Mouse (Mus musculus) left cerebral cortex, adult 2 months (tissue): ENCODE data around the gene Rasal1. TPM values are rescaled to one million over a fixed set of nuclear protein-coding genes. Genes with fewer than 3 reads are reported as not detected.

Experiments
- DNase-seq, 2 experiments: peaks; one replicate each; pipeline ENCODE4 v3.0.0; 2021 to 2022; ENCODE audit warnings: low spot score in 2 of 2, mixed read lengths in 1 of 2; ENCODE audit errors: extremely low spot score in 1 of 2
- H3K27ac ChIP-seq: fragments of 200-600 bp; 2 replicates; pipeline ENCODE4 v1.8.1; 2022
- H3K4me3 ChIP-seq: fragments of 200-600 bp; 2 replicates; pipeline ENCODE4 v1.8.1; 2022
- CTCF ChIP-seq: fragments of 200-600 bp; IDR thresholded peaks from 2 replicates; pipeline ENCODE4 v1.8.1; 2022; ENCODE audit warnings: antibody characterized with exemption, mild to moderate bottlenecking, moderate library complexity
- intact Hi-C: fragments of 180-260 bp; cut with DNase I; formaldehyde crosslinking; loops from one replicate; pipeline ENCODE4 v1.15.1; 2025
- total RNA-seq, 2 experiments: library from RNA; stranded (reverse); gene quantifications; 2 replicates each; pipeline ENCODE4 v1.2.3; 2021

The Rasal1 gene
- total RNA-seq, 2 experiments from 2014 or later: 85.3 TPM

- intact Hi-C loops: no loop called here
- no peak for TF ChIP-seq CTCF
- Histone ChIP-seq H3K27ac (no peak overlapping the region), H3K4me3 (no peak overlapping the region)
- no peak for DNase-seq
Measured at GRCm38 (mm10) chr5:120687484-120687851, 38.9 kb downstream of the Rasal1 start.

- no peak for TF ChIP-seq CTCF
- H3K27ac ChIP-seq: no peak overlapping the region
- intact Hi-C loops: no loop called here
- H3K4me3 ChIP-seq: no peak overlapping the region
- DNase-seq: no peak
Measured at GRCm38 (mm10) chr5:120687897-120688296, 39.3 kb downstream of the Rasal1 start.

GRCm38 (mm10) chr5:120688434-120688833 is 39.8 kb downstream of the Rasal1 start:
- Histone ChIP-seq H3K27ac (no peak overlapping the region), H3K4me3 (no peak overlapping the region)
- no peak for DNase-seq
- no peak for TF ChIP-seq CTCF
- intact Hi-C loops: no loop called here

DNA sequence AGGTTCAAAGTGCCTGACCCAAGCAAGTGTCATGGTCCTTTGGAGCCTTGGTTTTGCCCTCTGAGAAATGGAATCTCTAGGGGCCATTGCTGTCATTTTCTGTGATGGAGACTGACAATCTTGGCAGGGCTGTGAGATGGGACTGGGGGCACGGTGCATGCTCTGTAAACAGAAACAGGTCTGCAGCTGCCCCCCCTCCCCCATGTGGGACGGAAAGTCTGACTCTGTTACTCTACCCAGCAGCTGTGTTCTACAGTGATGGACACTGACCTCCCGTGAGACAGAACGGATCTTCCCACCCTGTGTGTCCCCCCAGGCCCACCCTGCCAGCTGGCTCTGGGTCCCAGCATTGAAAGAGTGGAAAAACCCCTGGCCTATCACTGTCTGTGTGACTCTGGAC is 41.8 kb downstream of the Rasal1 start:
- TF ChIP-seq CTCF: no peak
- no peak for DNase-seq
- intact Hi-C loops: no loop called here
- H3K4me3 ChIP-seq: no peak overlapping the region
- no peak overlapping the region for H3K27ac ChIP-seq

- no peak for TF ChIP-seq CTCF
- no peak overlapping the region for H3K4me3 ChIP-seq
- no peak overlapping the region for H3K27ac ChIP-seq
- intact Hi-C loops: no loop called here
- no peak for DNase-seq
Measured at GRCm38 (mm10) chr5:120692034-120692433, 43.4 kb downstream of the Rasal1 start.

GRCm38 (mm10) chr5:120693931-120694694 is 45.5 kb downstream of the Rasal1 start:
- Histone ChIP-seq H3K27ac (no peak overlapping the region; the same call in 1 of the 2 replicates), H3K4me3 (no peak overlapping the region)
- no peak for TF ChIP-seq CTCF
- intact Hi-C loops: no loop called here
- no peak for DNase-seq

DNA sequence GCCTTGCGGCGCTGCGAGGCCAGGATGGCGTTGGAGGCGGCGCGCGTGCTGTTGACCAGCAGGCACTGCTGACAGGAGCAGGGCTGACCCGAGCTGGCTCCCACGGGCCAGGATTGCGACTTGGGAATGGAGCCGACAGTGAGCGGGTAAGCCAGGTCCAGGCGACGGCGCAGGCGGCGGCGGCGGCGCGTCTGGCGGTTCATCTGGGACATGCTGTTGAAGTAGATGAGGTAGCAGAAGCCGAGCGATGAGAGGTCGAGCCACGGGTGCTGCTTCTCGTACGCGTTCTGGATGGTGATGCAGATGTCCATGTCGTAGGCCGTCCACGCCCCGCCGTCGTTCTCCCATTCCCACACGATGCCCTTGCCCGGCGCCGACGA is 46.1 kb downstream of the Rasal1 start:
- DNase-seq: peak; percentile 34 to 49
- intact Hi-C loops: no loop called here
- no peak for TF ChIP-seq CTCF
- no peak overlapping the region for H3K4me3 ChIP-seq
- no peak overlapping the region; the same call in 1 of the 2 replicates for H3K27ac ChIP-seq

DNA sequence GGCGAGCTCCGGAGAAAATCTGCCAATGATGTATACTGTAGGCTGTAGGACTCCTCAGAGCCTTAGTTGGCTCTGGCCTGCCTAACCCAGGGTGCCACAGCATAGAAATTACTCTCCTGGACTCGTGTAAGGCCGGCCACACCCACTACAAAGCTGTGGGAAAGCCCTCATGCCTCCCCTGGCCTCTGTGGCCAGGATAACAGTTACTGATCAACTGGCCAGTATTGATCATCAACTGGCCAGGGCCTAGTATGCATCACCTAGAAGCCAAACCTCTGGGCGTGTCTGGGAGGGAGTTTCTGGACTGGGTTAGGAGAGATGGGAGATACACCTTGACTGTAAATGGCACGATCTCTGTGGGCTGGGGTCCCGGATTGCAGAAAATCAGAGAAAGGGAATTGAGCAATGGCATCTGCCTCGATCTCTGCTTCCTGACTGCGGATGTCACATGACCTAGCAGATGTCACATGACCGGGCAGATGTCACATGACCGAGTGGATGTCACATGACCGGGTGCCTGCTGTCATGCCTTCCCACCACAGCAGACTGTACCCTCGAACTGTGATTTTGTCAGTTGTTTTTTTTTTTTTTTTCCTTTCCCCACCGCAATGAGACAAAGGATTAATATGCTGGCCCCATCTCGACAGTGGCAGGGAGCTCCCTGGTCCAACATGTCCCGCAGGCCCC is 47.6 kb downstream of the Rasal1 start:
- Histone ChIP-seq H3K4me3 (no peak overlapping the region), H3K27ac (no peak overlapping the region)
- intact Hi-C loops: no loop called here
- no peak for TF ChIP-seq CTCF
- DNase-seq: no peak

DNA sequence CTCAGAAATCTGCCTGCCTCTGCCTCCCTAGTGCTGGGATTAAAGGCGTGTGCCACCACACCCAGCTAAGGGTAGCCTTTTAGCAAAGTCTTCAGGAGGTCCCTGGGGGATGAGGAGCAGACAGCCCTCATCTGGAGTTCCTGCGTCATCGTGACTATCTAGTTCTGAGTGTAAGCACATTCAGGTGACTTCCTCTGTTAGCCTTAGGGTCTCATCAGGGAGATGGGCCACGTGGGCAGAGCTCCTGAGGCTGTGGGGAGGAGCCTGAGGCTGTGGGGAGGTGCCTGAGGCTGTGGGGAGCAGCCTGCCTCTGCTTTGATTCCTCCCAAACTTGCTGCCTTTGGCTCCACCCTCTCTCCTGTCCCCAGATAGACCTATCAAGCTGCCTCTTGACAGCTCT is 48.3 kb downstream of the Rasal1 start:
- intact Hi-C loops: no loop called here

DNA sequence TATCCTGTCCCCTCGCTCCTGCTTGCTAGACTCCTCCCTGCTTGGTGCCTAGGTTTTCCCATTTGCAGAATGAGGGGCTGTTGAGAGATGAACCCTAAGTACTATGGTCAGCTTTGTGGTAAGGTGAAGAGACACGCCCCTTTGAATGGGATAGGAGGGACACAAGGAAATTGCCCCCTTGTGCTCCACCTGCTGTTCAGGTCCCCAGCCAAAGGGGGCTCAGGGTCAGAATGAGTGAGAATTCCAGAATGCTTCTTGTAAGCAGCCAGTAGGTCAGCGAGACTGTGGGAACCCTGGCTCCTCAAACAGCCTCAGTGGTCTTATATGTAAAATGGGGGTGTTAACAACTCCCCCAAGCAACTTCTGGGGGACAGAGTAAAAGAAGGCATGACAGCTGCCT is 49.6 kb downstream of the Rasal1 start:
- intact Hi-C loops: no loop called here
- Histone ChIP-seq H3K4me3 (no peak overlapping the region), H3K27ac (peak overlapping the region; percentile 50)
- no peak for DNase-seq
- TF ChIP-seq CTCF: no peak

More for the DNA sequence above, 48.3 kb downstream of the Rasal1 start:
- no peak for TF ChIP-seq CTCF
- Histone ChIP-seq H3K4me3 (no peak overlapping the region), H3K27ac (no peak overlapping the region)
- no peak for DNase-seq

DNA sequence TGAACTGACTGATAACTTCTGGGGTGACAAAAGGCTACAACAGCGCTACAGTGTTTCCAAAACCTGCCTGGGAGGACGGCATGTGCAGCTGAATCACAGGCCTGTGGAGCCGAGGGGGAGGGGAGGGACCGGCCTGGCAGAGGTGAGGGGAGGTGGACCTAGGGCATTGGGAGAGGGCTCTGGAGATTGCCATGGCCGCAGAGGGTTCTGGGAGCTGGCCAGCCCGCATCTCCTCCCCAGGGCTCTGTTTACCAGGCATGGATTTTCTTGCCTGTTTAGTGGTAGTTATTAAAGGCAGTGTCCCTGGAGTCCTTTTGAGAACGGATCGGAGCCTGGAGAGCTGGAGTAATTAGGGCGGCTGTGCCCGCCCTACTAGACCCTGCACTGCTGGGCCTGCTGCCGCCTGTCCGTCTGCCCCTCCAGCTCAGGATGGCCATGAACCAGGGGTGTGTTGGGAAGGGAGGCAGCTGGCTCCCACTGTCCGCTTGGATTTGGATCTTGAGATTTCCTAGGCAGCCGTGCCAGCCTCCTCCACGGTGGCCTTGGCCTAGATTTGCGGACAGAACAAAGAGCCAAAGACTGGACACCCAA is 50.3 kb downstream of the Rasal1 start:
- intact Hi-C loops: no loop called here
- peak in 1 of 2 experiments; percentile 56 for DNase-seq
- Histone ChIP-seq H3K4me3 (no peak overlapping the region), H3K27ac (peak overlapping the region; percentile 50; the same call in 1 of the 2 replicates)
- no peak for TF ChIP-seq CTCF

DNA sequence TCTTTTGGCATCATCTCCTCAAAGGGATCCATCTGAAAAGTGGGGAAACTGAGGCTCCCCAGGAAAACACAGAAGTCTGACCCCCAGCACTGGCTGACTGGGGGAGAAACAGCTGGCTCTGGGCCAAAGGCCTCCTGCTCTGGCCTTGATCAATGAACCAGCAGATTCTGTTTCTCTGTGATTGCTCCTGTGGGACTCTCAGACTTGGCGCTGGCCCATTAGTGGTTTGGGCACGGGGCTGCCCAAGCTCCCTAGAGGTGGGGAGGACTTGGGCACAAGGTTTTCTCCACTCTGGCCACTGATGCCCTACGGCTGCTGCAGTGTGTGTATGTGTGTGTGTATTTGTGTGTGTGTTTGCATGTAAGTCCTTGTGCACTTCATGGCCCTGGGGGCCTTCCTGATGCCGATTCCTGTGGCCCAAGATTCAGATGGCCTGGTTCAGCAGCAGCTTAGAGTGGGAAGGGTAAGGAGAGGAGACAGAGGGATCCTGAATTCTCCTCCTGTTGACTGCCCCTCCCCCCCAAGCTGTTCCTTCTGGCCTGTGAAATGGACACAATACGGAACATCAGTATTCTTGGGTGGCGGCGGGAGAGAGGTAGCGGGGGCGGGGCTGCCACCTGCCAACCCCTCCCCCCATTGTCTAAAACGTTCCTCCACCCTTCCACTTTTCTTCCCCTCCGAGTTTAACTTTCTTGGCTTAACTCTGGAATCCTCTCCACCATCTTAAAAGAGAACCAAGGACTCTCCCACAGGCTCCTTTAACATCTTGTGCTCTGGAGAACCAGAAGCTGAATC is 52.6 kb downstream of the Rasal1 start:
- no peak overlapping the region for H3K27ac ChIP-seq
- intact Hi-C loops: no loop called here

More for the DNA sequence above, 52.6 kb downstream of the Rasal1 start:
- H3K4me3 ChIP-seq: no peak overlapping the region
- TF ChIP-seq CTCF: no peak
- no peak for DNase-seq
